Mouse (Mus musculus): ENCODE results near the gene Fam189b.

The Fam189b gene

GRCm38 (mm10) chr3:89231345-89231744 lies 48.4 kb downstream of the Fam189b start:
- DNase-seq: no peak

GRCm38 (mm10) chr3:89231772-89232275 lies 48.9 kb downstream of the Fam189b start:
- DNase-seq: no peak

- no peak for DNase-seq
These were observed 49.7 kb downstream of the Fam189b start for GRCm38 (mm10) chr3:89232614-89233013.

GRCm38 (mm10) chr3:89233562-89234110 lies 50.7 kb downstream of the Fam189b start:
- peak in 1 of 2 experiments; percentile 56 for DNase-seq

- DNase-seq: no peak
These were observed 53.6 kb downstream of the Fam189b start for GRCm38 (mm10) chr3:89236516-89236915.

GRCm38 (mm10) chr3:89237682-89238081 lies 54.7 kb downstream of the Fam189b start:
- no peak for DNase-seq

GRCm38 (mm10) chr3:89238494-89238893 lies 55.6 kb downstream of the Fam189b start:
- peak in 1 of 2 experiments; percentile 51 for DNase-seq

Data from kidney, postnatal 4 days (tissue).